Mouse (Mus musculus): Measurements from ENCODE around the gene B4galnt3.
"Not testable (repeated sequence)": the region's sequence is repeated elsewhere in the genome, so short reads cannot be mapped to it uniquely, and the experiment has no call there.

- not testable (repeated sequence) for TF ChIP-seq CTCF (IDR thresholded peaks at IDR 0.05; ENCODE audit: control insufficient read depth, insufficient read depth, insufficient read length); USF1 (IDR thresholded peaks at IDR 0.05; ENCODE audit: low read depth); FOSL1 (IDR thresholded peaks at IDR 0.05; ENCODE audit: insufficient read depth, low read length, poor library complexity, severe bottlenecking); MAX (IDR thresholded peaks at IDR 0.05); CEBPB (IDR thresholded peaks at IDR 0.05; ENCODE audit: low read depth); MYOD1 (IDR thresholded peaks at IDR 0.05; ENCODE audit: control insufficient read depth, insufficient read length, low read depth); MYOG (IDR thresholded peaks at IDR 0.05; ENCODE audit: control insufficient read depth, extremely low read depth, insufficient read length)
Measured at GRCm38 (mm10) chr6:120296589-120296988, 2.2 kb upstream of the B4galnt3 start.

Measured in C2C12 (cell line).